Mouse (Mus musculus) spleen, adult 2 months (tissue): Measurements from ENCODE around the gene Rarg.

ENCODE experiments used
- CTCF ChIP-seq: fragments of 200-500 bp; IDR thresholded peaks from 2 replicates; pipeline ENCODE4 v1.5.1; 2011; ENCODE audit warnings: mild to moderate bottlenecking, inconsistent platforms; ENCODE audit not compliant: insufficient read depth, insufficient read length, insufficient replicate concordance; ENCODE audit errors: extremely low read depth
- POLR2A ChIP-seq: fragments of 200-500 bp; IDR thresholded peaks from 2 replicates; pipeline ENCODE4 v1.6.1; 2011; ENCODE audit warnings: low read depth, low read length, inconsistent platforms

DNA sequence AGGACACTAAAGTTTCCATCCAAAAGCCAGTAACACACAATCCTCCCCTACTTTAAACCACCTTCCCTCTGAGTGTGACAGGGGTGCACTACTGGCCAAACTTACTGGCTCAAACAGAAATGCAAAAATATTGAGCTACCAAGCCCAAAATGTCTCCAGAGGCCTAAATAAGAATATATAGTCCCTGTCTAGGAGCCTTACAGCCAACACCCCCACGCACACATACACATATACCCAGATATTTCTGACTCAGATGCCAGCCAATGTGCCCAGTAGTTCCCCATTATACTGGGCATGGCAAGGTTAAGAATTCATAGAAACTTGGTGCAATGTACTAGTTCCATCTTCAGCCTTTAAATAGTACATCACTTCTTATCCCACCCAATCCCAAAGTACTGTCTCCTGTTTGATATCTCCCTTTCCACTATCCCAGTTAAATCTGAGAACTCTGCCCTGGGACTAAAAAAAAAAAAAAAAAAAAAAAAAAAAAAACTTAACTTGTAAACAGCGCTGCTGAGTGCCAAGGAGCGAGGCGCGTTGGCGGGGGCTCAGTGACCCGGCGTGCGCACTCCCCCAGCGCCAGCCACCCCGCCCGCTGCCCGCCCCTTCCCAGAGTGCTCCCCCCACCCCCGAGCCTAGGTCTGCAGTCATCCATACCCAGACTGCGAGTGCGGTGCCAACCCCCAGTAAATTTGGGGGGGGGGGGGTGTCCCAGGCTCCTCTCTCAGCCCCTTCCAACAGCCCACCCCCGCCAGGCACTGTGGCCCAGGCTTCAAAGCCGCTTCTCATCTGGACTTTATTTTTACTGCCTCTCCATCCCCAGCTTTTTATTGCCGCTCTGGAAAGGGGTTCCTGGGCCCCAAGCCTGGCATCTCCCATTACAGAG is 12.8 kb downstream of the Rarg start:
- TF ChIP-seq CTCF (no peak), POLR2A (no peak)
